Mouse (Mus musculus) ovary, postnatal 36 days (tissue): ENCODE results near the gene Dnm3.

Source experiments
- DNase-seq: peaks from one replicate; pipeline ENCODE4 v3.0.0; 2022; ENCODE audit warnings: low spot score, mixed read lengths

Dnm3 gene

DNA sequence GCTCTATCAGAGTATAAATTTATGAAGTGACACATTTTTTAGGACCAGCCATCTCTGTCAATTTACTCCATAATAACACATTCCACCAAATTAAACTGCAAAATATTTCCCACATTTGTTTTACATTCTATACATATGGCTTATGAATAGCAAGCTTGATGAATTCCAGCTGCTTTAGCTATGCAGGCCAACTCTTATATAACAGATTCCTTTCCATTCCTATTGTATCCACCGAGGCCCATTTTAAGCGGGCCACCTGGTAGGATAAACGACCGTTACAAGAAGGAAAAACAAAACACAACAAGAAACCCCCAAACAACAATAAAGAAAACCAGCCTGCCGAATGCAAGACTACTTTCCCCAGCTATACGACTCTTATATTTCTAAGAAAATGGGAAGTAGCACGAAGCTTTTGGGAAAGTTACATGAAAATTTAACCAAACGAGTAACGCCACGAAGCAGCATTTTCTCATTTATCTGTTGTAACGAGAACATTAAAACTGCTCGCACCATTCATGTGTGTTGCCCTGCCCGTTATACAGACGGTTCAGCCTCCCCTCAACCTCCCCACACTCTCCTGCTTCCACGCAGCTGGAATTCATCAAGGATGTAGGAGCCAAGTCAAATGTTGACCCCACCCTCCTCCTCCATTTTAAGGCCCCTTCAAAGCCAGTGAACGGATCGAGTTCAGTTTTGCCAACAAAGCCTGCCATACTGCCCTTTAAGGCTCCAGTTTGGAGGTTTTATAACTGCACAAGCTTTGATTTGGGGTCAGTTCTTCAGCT, 403.0 kb downstream of the Dnm3 start:
- DNase-seq: no peak

DNA sequence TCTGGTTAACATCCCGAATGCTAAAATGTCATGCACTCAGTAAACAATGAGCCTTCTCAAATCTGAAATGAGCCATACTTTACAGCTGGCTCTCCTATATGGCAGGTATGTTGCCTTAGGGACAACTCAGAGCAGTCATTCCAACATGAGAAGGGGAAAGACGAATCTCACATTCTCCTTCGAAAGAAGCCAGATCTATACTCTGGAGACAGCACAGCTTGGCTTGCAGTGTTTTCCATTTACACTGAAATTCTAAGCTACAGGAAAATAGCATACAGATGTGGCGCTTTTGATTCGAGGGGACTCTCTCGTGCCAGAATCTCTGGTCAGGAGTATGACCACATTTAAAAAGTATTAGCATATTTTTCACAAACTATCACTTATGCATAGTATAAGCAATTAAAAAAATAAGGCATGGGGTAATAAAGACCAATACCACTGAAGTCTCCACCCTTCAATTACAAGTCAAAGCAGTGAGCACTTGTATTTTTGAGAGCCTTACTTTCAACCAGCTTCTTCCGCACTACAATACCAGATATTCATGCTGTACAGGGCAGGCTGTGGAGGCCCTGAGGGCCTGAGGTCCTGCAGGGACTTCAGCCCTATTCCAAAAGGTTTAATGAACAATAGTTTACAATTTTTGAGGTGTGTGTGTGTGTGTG, 404.8 kb downstream of the Dnm3 start:
- no peak for DNase-seq

DNA sequence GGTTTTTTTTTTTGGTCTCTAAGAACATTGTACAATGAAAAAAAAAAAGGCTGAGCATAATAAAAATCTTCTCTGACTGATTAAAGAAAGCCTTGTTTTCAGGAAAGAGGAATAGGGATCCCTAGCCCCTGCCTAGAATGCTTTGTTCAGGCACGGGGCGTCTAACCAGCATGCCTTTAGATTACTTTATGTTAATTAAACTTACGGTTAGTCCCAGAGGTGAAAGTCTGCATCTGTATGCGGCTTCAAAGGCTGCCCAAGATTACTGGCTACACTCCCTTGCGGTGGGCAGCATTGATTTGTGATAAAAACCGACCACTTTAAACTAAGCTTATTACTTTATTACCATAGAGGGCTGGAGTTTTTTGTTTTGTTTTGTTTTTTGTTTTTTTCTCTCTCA, 424.2 kb downstream of the Dnm3 start:
- DNase-seq: no peak

DNA sequence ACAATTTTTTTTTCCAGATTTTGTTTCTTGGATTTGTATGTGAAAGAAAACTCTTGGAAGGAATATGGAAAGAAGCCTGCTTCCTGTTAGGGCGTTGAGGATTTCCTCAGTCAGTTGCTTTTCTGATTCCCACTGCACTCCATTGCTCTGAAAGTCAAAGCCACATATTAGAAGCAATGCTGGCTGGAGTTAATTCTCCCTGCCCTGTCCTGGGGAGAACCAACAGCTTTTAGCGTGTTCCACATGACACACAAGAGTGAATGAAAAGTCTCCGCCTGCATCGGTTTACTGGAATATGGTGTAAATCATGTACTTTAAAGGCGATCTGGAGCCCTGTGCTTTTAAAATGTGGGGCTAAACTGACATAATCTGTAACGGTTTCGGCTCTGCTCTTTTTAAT, 424.6 kb downstream of the Dnm3 start:
- DNase-seq: no peak

DNA sequence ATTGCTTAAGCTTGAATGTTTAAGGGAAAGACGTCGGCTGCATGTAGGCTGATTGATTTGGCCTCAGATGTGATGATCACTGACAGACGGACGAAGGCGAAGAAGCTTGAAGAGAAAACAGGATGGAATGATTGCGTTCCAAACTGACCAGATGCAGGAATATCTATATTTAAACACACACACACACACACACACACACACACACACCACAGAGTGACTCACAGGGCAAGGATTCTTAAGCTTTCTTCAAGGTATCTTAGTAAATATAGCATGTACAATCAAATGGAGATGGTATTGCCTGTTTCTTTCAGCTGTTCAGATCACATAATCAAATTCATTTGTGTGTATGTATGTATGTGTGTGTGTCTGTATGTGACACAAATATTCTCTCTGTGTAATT, 425.1 kb downstream of the Dnm3 start:
- no peak for DNase-seq

DNA sequence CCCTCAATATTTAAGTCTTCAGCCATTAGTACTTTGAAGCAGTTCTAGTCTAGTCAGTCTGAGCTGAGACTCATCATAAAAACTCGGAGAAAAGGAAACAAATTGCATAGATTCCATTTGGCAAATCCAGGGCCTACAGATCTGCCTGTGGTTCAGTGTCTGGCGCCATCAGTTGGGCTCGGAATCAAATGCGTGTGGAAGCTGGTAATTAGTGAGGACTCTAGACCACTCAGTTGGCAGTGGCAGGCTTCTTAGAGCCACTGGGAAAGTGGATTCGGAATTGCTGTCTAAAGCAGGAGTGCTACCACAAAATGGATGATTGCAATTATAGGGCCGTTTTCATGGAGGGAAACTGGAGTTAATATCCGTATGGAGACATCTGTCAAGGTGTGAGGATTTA, 425.7 kb downstream of the Dnm3 start:
- no peak for DNase-seq

DNA sequence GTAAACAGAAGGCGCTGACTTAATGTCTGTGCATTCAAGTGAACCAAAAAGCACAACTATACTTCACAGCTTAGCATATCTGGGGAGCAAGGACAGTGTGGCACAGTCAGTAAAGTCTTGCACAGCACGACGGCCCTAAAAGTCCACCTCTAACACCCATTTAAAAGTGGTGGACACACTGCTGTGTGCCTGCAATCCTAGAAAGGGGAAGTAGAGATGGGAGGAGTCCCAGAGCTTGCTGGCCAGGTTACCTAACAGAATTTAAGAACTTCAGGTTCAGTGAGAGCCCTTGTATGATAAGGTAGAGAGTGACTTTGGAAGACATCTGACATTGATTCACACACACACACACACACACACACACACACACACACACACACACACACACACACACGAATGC, 426.1 kb downstream of the Dnm3 start:
- no peak for DNase-seq

DNA sequence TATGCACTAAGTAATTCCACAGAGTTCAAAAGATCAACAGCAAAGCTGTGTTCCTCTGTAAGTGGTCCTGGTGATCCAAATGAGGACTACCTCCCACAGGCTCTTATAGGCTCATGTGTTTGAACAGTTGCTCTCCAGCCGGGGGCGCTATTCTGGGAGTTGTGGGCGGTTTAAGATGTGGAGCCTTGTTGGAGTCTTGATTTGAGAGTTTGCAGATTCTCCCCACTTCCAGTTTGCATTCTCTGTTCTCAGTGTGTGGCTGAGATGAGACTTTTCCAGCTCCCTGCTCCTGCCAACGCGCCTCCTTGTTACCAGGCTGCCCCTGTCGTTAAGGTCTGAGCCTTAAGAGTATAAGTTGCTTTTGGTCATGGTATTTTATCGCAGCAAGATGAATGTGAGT, 430.2 kb downstream of the Dnm3 start:
- DNase-seq: no peak

DNA sequence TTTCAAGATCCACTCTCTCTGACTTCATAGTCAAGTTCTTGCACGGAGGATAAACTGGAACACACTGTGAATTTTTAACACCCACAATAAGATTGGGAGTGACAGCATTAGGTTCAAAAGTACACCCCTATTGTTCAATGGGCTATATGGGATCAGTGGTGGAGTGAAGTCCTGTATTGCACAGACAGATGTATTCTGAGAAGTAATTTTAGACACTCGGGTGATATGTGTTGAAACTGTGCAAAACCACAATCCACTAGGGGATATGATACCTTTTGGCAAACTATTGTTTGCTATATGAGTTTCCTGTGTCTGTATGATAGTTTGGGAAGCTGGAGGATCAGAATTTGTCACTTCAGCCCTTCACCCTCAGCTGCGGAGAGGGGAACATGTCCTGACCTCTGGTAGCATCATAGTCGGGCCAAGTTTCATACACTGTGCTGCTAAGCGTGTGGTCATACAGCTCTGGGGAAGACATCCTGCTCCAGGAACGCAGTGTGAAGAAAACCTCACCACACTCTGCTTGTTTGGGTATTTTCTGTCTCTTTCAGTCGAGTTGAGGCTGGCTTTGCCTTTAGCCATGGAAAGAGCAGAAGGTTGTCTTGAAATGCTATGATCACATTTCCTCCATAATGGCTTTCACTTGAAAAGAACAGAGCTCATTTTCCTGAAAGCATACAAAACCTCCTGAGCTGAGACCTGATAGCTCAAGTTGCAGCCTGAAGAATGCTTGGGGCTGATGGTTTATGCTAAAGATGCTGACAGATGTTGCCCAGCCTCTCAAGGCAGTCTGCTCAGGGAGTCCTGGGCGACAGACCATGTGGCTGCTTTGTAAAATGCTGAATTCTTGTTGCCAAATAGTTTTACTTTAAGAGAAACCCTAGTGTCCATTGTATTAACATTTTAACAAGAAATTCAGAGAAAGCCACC, 433.8 kb downstream of the Dnm3 start:
- DNase-seq: no peak

DNA sequence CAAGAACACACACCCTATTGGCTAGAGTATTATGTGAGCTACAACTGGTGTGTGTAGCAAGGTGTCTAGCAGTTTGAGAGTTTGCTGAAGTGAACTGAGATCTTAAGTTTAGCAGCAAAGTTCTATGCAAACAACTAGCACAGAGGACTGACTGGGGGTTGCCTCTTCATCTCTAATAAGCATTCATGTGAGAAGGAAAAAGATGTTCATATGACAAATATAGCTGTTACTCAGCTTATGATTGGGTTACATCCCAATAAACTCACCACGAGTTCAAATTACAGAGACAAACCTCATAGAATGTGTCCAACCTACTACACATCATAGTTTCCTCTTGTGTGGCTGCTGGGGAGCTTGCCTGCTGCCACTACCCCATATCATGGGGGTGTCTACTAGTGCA, 434.6 kb downstream of the Dnm3 start:
- no peak for DNase-seq

DNA sequence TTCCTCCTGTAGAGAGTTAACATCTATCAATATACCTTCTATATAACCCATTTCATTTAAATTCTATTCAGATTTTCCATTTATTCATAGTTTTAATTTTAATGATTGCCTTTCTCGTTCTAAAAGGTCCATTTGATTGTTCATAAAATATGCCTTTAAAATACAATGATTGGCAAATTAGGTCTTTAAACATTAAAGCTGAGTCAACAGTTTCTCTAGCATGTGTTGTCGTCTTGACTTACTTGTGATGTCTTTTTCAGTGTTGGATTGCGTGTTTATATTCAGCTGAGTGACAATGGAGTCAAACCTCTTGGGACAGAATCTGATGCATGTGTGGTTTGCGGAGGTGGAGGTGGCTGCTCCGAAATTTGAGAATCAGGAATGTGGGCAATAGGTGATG, 435.4 kb downstream of the Dnm3 start:
- DNase-seq: no peak

DNA sequence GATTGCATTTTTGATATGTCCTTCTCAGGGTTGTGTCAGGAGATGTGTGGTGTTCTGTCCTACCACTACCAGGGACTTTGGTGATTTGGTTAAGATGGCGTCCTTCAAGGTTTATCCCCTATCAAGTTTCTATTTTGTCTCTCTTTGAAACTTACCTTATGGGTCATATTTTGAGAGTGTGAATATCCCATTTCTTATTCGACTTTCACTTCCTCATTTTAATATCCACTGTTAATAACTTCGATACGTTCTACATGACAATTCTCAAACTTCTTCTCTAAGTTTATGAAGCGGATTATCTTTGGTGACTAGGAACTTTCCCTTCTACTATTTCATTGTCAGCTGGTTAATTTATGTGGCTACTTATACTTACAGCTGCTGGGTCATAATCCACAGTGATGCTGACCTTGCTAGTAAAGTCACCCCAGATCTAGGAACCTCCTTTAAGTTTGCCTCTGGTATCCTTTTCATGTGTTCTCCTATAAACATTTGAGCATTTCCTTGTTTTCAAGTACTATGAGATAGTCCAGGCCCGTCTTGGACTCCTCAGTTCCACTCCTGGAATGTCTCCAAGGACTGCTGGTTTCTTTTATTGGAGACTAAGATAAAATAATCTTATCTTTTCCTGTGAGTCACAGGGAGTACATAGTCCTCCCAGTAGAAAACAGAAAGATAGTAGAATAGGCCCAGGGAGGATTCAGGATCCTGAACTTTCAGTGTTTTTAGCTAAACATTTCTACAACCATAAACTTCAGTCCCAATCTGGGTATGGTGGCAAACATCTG, 437.2 kb downstream of the Dnm3 start:
- no peak for DNase-seq

DNA sequence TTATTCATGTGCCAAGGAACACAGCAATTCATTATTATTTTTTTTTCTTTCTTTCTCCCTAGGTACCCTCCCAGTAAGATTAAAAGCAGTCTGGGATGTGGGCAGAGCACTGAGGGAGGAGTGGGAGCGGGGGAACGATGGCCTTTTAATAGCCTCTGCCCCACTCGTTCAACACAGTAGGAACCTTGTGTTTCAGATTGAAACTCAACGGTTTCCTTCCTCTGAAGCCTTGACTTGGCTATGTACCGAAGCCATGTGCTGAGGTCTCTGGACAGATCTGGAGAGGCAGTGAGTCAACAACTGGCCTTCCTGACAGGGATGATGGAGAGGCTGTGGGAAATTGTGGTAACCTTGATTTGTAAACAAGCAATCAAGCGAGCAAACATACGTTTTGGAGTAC, 438.0 kb downstream of the Dnm3 start:
- peak; percentile 11 for DNase-seq

DNA sequence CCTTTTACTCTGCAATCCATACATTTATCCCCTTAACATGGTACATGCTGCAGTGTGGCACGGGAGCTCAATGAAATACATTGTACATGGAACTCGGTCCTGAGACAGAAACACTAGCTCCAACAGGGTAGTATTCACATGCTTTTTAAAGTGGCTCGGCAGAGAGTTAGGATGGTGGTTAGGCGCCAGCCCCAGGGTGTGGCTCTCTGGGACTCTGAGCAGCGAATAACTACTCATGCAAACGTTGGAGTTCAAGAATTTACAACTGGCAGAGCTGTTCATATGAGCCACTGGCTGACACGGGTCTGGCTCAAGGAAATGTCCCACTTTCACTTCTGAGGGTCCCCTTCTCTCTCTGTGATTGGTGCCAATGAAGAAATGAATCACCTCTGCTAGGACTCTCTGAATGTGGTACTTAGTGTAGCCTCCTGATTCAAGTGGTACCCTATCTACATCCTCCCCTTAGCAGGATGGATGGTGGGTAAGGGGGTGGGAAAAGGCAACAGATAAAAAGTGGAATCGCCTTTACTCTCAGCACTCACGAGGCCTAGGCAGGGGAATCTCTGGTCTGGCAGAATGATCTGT, 438.7 kb downstream of the Dnm3 start:
- DNase-seq: no peak

DNA sequence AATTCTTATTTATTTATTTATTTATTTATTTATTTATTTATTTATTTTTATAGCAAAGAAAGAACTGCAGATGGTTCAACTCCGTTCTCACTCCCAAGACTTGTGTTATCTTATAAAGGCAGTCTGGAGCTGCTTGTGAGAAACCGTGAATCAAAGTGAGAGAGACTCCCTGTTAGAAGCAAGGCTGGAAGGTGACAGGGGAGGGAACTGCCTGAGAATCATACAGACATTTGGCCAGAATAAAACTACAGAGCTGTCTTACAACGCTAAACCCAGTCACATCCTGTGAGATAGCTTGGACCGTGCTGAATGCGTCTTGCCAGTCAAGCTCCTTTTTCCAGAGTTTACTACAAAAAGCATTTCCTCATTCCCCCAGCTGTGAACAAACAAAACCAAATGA, 439.4 kb downstream of the Dnm3 start:
- DNase-seq: no peak

DNA sequence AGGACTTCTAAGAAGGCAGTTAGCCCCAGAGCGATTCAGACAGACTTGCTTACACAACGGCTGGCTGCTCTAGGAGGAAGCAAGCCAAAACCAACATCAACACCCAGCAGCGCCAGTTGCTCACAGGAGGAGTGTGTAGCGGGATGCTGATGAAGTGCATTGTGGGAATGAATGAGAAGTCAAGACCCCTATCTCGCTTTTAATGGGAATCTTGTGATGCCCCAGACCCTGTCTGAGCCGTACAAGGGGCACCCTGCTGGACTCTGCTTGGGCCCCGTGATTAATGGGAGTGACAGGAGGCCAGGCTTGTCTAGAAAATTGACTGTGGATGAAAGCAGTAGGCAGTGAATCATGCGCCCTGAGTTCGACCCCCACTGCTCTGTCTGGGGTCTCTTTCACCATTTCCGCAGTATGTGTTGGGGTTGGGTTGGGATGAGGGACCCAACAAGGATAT, 439.8 kb downstream of the Dnm3 start:
- peak; percentile 39 for DNase-seq

DNA sequence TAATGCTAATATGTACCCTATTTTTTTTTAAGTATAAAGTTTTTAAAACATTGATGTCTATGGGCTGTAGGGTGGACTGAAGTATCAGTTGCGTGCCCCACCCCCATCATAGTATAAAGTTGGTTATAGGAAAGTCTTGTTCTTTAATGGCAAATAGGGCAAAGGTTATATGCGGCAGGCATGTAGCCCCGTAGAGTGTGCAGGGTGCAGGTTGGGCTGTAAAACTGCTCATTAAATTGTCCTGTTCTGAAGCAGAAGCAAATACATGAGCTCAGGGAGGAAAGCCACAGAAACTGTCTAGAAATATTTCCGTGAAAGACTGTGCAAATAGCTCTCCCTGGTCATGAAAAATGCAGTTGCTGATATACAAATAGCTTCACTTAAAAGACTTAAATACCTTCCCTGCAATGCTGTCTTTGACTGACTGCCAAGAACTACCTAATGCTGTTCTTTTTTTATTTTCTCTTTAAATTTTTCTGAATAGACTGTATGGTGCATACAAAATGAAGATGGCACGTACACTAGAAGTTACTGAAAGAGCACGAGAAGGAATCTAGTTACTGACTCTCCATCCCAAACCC, 440.6 kb downstream of the Dnm3 start:
- DNase-seq: no peak

DNA sequence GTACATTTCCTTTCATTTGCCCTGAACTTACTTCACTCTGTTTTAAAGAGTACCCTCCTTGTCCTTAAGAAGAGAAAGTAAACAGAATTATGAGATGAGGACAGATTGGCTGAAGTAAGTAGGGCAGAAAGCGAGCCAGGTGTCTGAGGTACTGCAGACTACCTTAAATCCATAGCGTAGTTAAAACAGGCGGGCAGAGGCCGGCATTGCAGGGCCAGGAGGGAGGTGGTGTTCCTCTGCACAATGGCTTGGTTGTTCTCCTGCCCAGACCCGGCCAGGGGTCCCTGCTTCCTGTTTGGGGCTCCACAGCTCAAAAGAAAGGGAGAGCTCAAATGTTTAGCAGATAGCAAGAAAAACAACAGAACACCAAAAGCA, 441.4 kb downstream of the Dnm3 start:
- no peak for DNase-seq

DNA sequence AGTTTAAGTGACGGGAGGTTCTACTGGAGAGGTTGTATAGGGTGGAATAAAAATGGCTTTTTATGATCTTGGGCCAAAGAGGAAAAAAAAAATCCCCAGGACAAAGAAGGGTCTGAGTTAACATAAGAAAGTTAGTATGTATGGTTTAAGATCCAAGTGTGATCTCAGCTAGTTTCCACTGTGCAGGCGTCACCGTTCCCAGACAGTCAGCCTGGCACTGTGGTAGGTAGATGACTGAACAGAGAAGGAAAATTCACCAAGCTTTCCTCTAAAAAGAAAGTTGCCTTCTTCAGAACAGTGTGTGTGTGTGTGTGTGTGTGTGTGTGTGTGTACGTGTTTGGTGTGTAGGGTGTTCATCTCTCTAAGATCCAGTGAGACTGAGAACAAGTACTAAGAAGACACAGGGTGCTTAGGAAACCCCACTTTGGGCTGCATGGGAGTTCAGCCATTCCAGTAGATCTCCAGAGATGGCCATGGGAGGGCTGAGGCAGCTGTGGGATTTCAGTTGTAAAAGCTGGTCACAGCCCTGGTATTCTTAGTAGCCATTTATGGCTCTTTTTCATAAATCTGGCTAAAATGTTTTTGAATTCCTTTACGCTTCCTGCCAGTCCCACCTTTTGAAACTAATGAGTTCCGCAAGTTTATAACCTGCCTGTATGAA, 441.9 kb downstream of the Dnm3 start:
- no peak for DNase-seq

DNA sequence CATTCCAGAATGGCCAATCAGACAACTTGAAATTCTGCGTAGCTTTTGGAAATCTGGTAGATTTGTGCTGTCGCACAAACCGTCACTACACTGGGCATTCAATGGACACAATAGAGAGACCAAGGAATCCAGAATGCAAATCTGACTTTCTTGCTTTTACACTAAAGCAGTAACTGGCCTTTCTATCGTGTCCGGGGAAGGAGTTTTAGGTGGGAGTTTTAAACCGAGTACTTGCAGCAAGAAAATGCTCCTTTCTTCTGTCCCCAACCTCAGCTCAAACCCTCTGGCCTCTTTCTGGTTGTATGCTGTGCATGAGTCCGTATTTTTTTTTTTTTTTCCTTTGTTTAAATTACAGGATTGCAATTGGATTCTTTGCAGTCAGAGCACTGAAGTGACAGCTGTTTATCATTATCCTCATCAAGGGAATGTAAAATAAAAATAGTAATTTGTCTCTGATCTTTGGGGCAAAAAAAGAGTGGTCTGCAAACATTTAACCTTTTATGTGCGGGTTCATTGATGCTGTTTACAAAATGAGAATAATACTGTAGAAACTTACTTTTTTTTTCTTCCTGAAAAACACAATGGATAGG, 454.1 kb downstream of the Dnm3 start:
- DNase-seq: no peak
